Mouse (Mus musculus): ENCODE measurements at regions not wholly inside any gene's neighbourhood (a gene's known extent, or its start where the extent isn't known, plus 50 kb on each side); places are given as distances from the start of the nearest gene placed in this dataset.
A peak's percentile ranks its signal among the peaks of the same experiment; 100 is the strongest.

GRCm38 (mm10) chr3:18764301-18765078 is 816.3 kb downstream of the Cypt12 start:
- Histone ChIP-seq H3K4me1 (ENCODE audit: control insufficient read depth in 1 of 2, insufficient read depth in 2 of 2) (peaks cover 3 to 6% of the 10 kb centered on the region in 2 experiments; a peak in 1 of 4 replicates), H3K9me3 (replicated peaks; ENCODE audit: low read length) (no peaks in the 10 kb centered on the region), H3K27ac (ENCODE audit: insufficient read depth, low read depth) (no peak overlapping the region), H3K79me2 (replicated peaks; ENCODE audit: control insufficient read depth, extremely low read depth, insufficient read depth, poor library complexity, severe bottlenecking) (no peaks in the 10 kb centered on the region), H3K36me3 (replicated peaks in 1 of 2; ENCODE audit: control insufficient read depth in 1 of 2, insufficient read depth in 1 of 2, low read length in 1 of 2) (no peaks in the 10 kb centered on the region), H3K27me3 (replicated peaks) (no peaks in the 10 kb centered on the region), H3K4me3 (replicated peaks in 1 of 3; ENCODE audit: low read depth in 2 of 3, low read length in 2 of 3, poor library complexity in 1 of 3) (no peak overlapping the region), H3K9ac (ENCODE audit: insufficient read depth, low read depth) (no peak overlapping the region), H3K4me2 (ENCODE audit: insufficient read depth, low read depth, poor library complexity, severe bottlenecking) (no peak overlapping the region)
- TF ChIP-seq JUND (conservative IDR thresholded peaks at IDR 0.05; ENCODE audit: low read depth, low read length) (no peak), PAX5 (IDR thresholded peaks at IDR 0.05; ENCODE audit: low read length) (no peak), ZMIZ1 (IDR thresholded peaks at IDR 0.05; ENCODE audit: low read depth, low read length) (no peak), CHD2 (IDR thresholded peaks at IDR 0.05; ENCODE audit: low read length) (no peak), ZKSCAN1 (IDR thresholded peaks at IDR 0.05; ENCODE audit: borderline replicate concordance, low read depth, low read length) (no peak), NELFE (IDR thresholded peaks at IDR 0.05; ENCODE audit: low read depth, low read length) (no peak), CHD1 (IDR thresholded peaks at IDR 0.05; ENCODE audit: low read depth, low read length) (no peak), BHLHE40 (IDR thresholded peaks at IDR 0.05; ENCODE audit: low read depth, low read length) (no peak), TCF12 (IDR thresholded peaks at IDR 0.05; ENCODE audit: low read depth, low read length) (no peak), GABPA (IDR thresholded peaks at IDR 0.05; ENCODE audit: insufficient replicate concordance, low read depth, low read length) (no peak), MYC (IDR thresholded peaks at IDR 0.05; ENCODE audit: low read depth, low read length) (no peak), ZNF384 (IDR thresholded peaks at IDR 0.05; ENCODE audit: low read depth, low read length) (no peak), CTCF (conservative IDR thresholded peaks at IDR 0.05 in 1 of 2, IDR thresholded peaks at IDR 0.05 in 1 of 2; ENCODE audit: low read depth in 2 of 2, low read length in 2 of 2) (no peak)
- dilution Hi-C loops (cut with MboI; ENCODE audit: extremely low pct_ligation_motif_present, extremely low pct_unique_long_range_greater_than_20kb, low sequenced_read_pairs) (no loop called here), in situ Hi-C loops (cut with MboI; ENCODE audit: low pct_ligation_motif_present, low pct_unique_long_range_greater_than_20kb, low sequenced_read_pairs) (no loop called here)
- no peak for DNase-seq (ENCODE audit: extremely low read depth)

- dilution Hi-C loops (cut with MboI; ENCODE audit: extremely low pct_ligation_motif_present, extremely low pct_unique_long_range_greater_than_20kb, low sequenced_read_pairs) (no loop called here), in situ Hi-C loops (cut with MboI; ENCODE audit: low pct_ligation_motif_present, low pct_unique_long_range_greater_than_20kb, low sequenced_read_pairs) (no loop called here)
- Histone ChIP-seq H3K4me2 (ENCODE audit: insufficient read depth, low read depth, poor library complexity, severe bottlenecking) (no peak overlapping the region), H3K79me2 (replicated peaks; ENCODE audit: control insufficient read depth, extremely low read depth, insufficient read depth, poor library complexity, severe bottlenecking) (no peaks in the 10 kb centered on the region), H3K4me1 (ENCODE audit: control insufficient read depth in 1 of 2, insufficient read depth in 2 of 2) (peaks cover 0 to 11% of the 10 kb centered on the region in 2 experiments; a peak in 1 of 4 replicates), H3K27ac (ENCODE audit: insufficient read depth, low read depth) (no peak overlapping the region), H3K4me3 (replicated peaks in 1 of 3; ENCODE audit: low read depth in 2 of 3, low read length in 2 of 3, poor library complexity in 1 of 3) (no peak overlapping the region), H3K36me3 (replicated peaks in 1 of 2; ENCODE audit: control insufficient read depth in 1 of 2, insufficient read depth in 1 of 2, low read length in 1 of 2) (no peaks in the 10 kb centered on the region), H3K9me3 (replicated peaks; ENCODE audit: low read length) (no peaks in the 10 kb centered on the region), H3K9ac (ENCODE audit: insufficient read depth, low read depth) (no peak overlapping the region), H3K27me3 (replicated peaks) (no peaks in the 10 kb centered on the region)
- TF ChIP-seq NRF1 (IDR thresholded peaks at IDR 0.05; ENCODE audit: low read depth, low read length) = no peak
- no peak for TF ChIP-seq ZMIZ1 (IDR thresholded peaks at IDR 0.05; ENCODE audit: low read depth, low read length)
- TF ChIP-seq ZC3H11A (IDR thresholded peaks at IDR 0.05; ENCODE audit: low read depth, low read length) = no peak
- no peak for TF ChIP-seq CHD1 (IDR thresholded peaks at IDR 0.05; ENCODE audit: low read depth, low read length)
- TF ChIP-seq BHLHE40 (IDR thresholded peaks at IDR 0.05; ENCODE audit: low read depth, low read length) = no peak
- no peak for TF ChIP-seq USF2 (conservative IDR thresholded peaks at IDR 0.05; ENCODE audit: low read depth, low read length)
- no peak for TF ChIP-seq RAD21 (IDR thresholded peaks at IDR 0.05; ENCODE audit: low read depth, low read length)
- no peak for TF ChIP-seq SMC3 (IDR thresholded peaks at IDR 0.05; ENCODE audit: low read depth, low read length)
- no peak for TF ChIP-seq USF1 (IDR thresholded peaks at IDR 0.05; ENCODE audit: low read depth, low read length)
- TF ChIP-seq IRF4 (IDR thresholded peaks at IDR 0.05; ENCODE audit: low read depth, low read length) = no peak
- no peak for TF ChIP-seq MEF2A (IDR thresholded peaks at IDR 0.05; ENCODE audit: borderline replicate concordance, low read depth, low read length)
- TF ChIP-seq NELFE (IDR thresholded peaks at IDR 0.05; ENCODE audit: low read depth, low read length) = no peak
- TF ChIP-seq HCFC1 (IDR thresholded peaks at IDR 0.05; ENCODE audit: low read depth, low read length) = no peak
- TF ChIP-seq ETS1 (conservative IDR thresholded peaks at IDR 0.05; ENCODE audit: low read depth, low read length) = no peak
- TF ChIP-seq JUN (IDR thresholded peaks at IDR 0.05; ENCODE audit: insufficient read depth, low read depth, low read length) = no peak
- no peak for TF ChIP-seq JUND (conservative IDR thresholded peaks at IDR 0.05; ENCODE audit: low read depth, low read length)
- TF ChIP-seq GABPA (IDR thresholded peaks at IDR 0.05; ENCODE audit: insufficient replicate concordance, low read depth, low read length) = no peak
- peak; percentile 6 for DNase-seq (ENCODE audit: extremely low read depth)
Observed at GRCm38 (mm10) chr3:18778481-18778880, 830.3 kb downstream of the Cypt12 start.

All from CH12.LX (cell line).